Mouse (Mus musculus) embryonic facial prominence, embryonic 11.5 days (tissue): Measurements from ENCODE around the gene Angel1. TPM values are rescaled to one million over a fixed set of nuclear protein-coding genes. Genes with fewer than 3 reads are reported as not detected.

Experiments used
- polyA plus RNA-seq: library from polyadenylated mRNA; unstranded; fragments of >200 nt; fragmentation: Nextera tagmentation; extraction: Ambion mirVana; gene quantifications from 2 replicates; pipeline ENCODE4 v1.2.1, GENCODE M21; 2014

The Angel1 gene
- polyA plus RNA-seq, 1 experiment from 2014 or later = 10.9 TPM

Other genes starting within 250 kb of the Angel1 start
- gene Vash1, start 47.8 kb downstream of the Angel1 start, polyA plus RNA-seq = 10.4 and 12.3 TPM in 2 replicates
- not detected in 2 replicates for gene Lrrc74a, start 7.9 kb upstream of the Angel1 start, polyA plus RNA-seq
- gene Irf2bpl, start 158.3 kb upstream of the Angel1 start, polyA plus RNA-seq = 15.5 and 16.4 TPM in 2 replicates
- 30.8 and 33.5 TPM in 2 replicates for gene Cipc, start 220.6 kb upstream of the Angel1 start, polyA plus RNA-seq